Mouse (Mus musculus) c-Kit-negative CD71-positive TER-119-positive erythroid progenitor cells, embryonic 14.5 days (primary cell): ENCODE results near the gene Cdyl.
A peak's percentile ranks its signal among the peaks of the same experiment; 100 is the strongest.

Experiments
- DNase-seq: peaks from one replicate; pipeline ENCODE4 v3.0.0-alpha.2; 2013; ENCODE audit warnings: low read depth, low spot score

Gene Cdyl

DNA sequence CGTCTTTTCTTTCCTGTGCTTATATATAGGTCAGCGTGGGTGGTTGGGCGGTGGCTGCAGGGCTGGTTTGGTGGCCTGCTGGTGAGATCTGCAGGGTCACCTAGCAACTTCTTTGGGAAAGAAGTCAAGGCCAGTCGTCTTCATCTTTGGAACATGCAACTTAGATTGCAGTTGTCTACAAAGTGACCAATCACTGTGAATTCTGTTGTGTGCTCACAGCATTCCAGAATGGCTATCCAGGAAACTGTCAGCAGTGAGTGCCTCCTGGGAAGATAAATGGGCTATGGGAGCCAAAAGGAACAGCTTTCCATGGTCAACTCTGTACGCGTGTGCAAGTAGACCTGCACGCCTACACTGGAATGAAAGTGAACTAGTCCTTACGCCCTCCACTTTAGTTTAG lies 26.6 kb downstream of the Cdyl start:
- DNase-seq, result no peak

DNA sequence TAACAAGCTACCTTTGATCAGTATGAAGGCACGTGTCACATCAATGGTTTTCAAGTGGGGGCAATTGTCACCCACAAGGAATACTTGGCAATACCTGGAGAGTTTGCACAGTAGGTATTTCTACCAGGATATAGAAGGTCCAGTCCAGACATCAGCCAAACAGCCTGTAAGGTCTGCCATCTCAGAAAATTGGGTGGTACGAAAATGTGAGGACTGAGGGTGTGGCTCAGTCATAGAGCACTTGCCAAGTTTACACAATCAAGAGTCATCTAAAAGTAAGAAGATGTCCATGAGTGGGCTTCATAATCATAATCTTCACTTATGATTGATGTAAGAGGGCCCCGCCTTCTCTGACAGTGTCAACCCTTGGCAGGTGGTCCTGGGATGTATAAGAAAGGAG lies 29.9 kb downstream of the Cdyl start:
- no peak for DNase-seq

DNA sequence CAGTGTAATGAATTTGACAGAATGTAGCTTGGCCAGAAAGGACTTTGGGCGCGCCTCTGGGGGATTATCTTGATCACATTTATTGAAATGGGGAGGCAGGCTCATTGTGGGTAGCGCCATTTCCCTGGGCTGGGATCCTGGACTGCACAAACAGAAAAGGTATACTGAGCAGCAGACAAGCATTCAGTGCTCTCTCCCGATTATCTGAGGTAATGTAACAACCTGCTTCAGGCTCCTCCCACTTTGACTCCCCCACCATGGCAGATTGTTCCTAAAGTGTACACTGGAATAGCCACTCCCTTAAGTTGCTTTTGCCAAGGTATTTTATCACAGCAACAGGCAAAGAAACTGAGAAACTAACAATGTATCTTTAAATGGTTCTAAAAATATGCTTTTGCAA lies 58.0 kb downstream of the Cdyl start:
- no peak for DNase-seq

DNA sequence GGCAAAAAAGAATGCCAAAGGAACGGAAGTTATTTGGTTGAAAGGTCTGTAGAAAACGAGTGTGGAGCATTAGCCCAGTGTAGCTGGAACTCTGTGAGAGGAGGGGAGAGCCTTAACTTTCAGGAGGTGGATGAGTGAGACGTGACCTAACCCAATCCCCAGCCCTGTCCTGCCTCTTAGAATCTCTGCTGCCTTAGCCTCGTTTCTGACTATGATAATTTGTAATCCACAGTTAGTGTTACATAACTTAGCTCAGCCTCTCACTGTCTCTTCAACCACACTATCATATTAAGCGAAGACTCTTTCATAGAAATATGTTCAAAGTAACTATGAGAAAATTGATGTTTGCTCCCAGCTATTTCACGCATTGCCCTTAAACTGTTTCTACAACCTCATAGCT lies 59.9 kb downstream of the Cdyl start:
- DNase-seq, result no peak

DNA sequence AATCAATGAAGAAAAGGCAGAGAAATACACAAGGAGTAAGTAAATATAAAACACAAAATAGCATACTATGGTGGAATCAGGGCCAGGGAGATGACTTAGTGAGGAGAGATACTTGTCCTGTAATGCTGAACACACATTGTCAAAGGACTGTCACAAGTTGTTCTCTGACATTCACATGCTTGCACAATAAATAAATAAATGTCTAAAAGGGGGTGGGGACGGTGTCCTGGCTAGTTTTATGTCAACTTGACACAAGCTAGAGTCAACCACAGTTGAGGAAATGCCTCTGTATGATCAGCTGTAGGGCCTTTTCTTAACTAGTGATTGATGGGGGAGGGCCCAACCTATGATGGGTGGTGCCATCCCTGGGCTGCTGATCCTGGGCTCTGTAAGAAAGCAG lies 63.4 kb downstream of the Cdyl start:
- no peak for DNase-seq

DNA sequence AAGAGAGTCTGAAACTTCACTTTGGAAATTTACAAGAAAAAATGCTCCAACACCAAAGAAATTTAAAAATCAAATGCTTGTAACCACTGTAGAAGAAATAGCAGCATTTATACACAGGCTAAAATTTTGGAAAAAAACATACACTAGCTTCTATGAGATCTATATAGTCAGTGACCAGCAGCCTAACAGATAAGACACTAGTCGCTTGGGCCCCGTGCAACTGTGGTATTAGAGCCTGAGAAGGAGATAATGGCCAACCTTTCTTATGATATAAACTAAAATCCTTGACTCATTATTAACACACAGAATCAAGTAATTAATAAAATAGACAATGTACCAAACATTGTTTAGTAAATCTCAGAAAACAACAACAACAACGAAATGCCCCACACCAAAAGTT lies 66.4 kb downstream of the Cdyl start:
- no peak for DNase-seq

DNA sequence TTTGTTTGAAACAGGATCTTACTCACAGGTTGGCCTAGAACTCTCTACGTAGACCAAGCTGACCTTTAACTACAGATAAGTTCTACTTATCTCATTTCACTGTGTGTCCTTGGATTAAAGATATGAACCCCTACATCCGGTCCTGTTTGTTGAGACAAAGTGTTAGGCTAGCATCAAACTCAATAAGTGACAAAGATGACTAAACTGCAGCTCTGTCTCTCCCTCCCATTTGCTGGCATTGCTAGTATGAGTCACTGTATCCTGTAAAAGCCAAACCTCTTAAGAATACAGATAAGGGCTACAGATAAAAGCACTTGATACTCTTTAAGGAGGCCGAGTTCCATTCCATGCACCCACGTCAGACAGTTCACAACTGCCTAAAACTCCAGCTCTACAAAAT lies 72.5 kb downstream of the Cdyl start:
- no peak for DNase-seq

DNA sequence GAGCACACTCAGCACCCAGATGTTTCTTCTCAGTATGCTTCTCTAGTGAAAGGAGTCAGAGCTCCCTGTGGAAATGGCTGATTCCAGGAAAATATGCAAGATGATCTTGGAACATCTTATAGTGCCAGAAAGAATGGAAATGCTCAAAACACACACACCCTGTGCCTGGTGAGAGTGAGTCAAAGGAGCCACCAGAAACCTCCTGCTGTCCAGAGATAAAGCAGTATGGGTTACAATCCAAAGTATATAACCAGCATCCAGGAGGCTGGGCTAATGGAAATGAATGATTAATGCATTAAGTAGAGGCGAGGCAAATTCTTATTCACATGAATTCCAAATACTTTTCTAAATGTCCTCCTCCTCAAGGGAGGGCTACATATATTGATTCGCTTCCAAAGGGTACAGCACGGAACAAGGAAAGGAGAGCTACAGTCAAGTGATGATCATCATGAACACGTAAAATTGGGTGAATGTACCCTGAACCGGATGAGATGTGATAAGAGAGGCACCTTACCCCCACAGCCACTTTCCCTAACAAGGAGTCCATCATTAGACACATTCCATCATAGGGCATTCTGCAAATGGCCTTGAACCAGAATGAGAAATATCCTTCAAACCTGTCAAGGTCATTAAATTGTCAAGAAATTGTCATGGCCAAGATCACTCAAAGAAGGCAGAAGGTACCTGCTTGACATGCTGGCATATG lies 73.4 kb downstream of the Cdyl start:
- peak; percentile 47 for DNase-seq

DNA sequence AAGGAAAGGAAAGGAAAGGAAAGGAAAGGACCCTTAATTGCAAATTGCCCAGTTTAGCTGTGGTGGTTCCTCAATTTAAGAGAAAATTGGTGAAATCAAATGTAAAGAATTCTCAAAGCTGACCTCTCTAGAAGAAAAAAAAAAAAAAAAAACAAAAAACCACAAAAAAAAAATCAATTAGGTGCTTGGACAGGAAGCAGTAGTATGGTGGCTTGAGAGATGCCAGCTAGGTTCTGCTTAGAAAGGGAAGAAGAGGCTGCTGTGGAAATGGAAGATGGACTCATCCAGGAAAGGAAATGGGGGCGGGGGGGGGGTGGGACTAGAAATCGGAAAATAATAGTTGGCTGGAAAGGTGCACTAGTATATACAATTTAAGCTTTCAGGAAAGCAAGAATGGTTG lies 77.9 kb downstream of the Cdyl start:
- no peak for DNase-seq

DNA sequence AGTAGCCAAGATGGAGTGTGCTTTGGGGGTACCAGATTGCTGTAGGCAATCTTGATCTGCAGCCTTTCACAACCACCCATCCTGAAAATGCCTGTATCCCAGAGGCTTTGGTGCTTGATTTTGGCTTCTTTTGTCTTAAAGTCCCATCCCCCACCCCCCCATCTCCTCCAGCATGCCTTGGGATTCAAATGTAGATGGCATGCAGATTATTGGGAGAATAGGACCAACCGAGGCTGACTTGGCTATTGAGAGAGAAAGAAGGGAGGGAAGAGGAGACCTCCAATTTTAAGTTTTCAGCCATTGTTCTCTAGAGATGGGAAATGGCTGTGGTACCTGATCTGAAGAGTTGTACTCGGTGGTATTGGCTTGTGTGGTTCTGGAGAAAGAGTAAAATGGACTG lies 78.6 kb downstream of the Cdyl start:
- DNase-seq, result no peak

DNA sequence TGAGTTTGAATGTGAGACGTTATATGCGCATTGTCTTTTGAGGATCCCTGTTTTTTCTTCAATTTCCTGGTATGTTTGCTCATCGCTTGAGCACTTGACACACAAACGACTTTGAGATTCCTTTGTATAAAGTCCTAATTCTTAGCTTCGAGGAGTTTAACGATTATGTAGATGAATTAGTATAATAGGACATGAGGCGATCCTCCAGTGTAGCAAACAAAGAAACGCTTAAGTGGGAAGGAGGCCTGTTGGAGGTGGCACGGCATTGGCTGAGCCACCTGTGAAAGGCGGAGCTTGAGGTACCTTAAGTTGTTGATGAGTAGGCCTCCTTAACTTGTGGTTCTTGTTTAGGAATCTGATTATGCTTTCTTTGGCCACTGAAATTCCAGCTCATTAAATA lies 79.8 kb downstream of the Cdyl start:
- no peak for DNase-seq

DNA sequence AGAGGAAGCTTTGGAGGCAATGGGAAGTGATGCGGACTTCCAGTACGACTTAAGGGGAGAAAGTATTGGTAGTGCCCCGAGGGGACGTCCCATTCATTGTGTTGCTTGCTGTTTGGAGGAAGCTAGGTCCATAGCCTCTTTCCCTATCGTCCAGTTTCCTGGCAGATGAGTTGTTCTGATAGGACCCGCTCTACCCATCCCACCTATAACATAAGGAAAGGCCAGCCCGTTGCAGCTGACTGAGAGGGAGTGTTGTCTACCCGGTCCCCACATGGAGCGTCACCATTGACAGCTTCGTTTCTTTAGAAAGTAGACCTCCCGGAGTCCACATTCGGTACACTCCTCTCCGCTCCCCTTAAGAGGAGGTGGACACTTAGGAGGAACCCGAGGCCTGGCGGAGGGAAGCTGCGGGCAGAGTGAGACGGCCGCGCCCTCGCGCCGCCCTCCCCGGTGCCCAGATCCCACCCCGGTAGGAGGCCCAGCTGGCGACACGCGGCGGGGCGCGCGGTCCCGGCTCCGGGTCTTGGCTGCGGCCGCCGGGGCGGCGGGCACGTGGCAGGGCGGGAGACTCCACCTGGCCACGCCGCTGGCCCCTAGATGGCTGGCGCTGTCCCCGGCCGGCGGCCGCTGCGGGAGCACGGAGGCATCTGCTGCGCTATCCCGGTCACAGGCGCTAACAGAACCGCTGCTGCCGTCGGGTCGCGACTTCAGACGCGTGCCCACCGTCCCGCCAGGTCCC lies 80.8 kb downstream of the Cdyl start:
- DNase-seq, result peak; percentile 66

DNA sequence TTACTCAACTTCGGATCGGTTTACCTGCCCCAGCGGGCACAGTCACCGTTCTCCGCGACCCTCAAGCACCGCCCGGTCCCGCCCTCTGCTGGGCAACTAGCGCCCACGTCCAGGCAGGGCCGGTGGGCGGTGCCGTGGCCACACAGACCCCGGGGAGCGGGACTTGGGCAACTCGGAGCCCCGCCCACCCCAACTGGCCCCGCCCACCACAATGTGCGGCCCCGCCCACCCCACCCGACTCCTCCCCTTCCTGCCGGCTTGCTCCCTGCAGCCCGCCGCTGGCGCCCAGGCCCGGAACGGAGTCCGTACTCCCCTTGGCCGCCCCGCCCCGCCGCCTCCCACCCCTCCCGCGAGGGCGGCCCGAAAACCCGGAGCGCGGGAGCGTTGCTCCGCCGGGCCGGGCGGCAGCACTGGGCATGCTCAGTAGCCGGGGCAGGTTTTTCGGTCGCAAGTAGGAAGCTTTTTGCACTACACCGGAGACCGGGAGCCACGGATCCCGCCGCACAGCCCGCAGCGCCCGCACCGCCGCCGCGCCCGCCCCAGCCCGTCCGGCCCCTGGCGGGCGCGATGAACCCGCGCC lies 81.5 kb downstream of the Cdyl start:
- peak; percentile 81 for DNase-seq

DNA sequence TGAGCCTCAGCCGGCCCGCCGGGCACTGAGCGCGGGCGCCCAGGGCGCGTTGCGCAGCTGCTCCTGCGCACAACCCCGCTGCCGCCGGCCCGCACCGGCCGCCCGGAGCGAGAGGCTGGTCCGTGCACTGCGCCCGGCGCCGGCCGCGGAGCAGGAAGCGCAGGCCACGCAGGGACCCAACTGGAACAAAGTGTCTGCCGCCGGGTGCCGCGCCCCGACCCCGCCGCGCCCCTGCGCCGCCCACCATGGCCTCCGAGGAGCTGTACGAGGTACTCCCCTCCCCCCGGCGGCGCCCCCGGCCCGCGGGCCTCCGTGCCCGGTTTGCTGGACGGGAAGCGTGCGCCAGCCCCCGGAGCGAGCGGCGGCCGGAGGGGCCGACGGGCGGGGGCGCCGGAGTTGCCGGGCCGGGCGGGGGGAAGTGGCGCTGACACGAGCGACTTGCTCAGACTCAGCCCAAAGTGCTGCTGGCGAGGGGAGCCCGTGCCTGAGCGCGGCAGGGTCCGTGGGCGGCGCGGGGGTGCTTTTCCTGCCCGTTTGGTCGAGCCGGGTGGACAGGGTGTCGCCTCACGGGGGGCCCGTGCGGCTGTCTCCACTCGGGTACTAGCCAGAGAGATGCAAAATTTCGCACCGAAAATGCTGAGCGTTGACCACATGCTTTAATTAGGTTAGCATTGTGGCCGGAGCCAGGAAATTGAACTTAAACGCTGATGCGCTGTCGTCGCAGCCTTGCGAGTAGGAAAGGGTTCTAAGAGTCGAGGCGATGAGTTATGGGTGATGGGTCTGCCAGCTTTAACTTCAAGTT lies 82.2 kb downstream of the Cdyl start:
- DNase-seq, result peak; percentile 42

DNA sequence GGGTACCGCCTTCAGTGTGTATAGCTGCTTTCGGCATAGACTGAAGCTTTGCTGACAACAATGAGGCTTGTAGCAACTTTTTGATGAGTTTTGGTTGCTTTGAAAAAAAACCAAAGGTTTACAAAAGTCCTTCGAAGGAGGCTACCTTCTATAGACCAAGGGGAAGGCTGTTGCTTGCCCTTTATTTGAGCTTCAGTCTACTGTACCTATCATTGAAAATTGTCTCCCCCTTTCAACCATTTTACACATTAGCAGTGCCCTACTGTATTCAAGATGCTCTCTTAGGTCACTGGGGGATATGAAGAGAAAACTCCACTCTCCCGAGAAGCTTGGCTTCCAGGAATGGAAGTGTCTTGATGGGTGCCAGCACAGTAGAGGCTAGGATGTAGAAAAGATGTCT lies 83.1 kb downstream of the Cdyl start:
- no peak for DNase-seq

DNA sequence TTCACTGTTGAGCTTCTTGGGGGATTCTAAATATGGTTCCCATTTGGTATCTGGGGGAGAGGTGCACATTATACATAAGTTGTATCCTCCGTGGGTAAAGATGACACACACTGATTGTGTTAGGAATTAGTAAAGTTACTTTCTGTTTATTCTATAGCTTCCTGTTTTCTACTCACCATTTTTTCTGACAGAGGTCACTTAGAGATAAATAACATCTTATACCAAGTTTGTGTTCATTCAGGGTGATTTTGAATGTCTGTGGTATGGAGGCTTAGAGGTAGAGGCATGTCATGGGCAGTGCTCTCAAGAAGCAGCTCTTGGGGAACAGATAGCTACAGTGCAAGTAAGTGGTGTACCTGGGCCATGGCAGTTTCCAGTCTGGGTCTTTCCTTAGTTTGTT lies 83.6 kb downstream of the Cdyl start:
- DNase-seq, result no peak

DNA sequence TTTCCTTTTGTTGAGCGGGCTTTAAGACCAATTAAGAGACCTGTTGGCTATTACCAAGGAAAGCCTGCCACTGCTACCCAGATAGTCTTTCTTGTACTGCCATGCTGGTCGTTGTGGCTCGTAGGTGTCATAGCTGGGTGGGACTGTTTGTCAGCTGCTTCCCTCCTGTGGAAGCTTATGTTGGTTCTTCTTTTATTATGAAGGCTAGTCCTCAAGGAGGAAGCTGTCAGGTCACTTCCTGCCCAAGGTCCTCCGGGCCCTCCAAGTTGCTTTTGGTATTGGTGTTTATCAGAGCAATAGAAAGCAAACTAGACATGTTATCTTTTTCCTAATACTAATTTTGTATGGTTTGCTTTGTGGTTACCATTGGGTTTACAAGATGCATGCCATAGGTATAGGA lies 89.6 kb downstream of the Cdyl start:
- no peak for DNase-seq

DNA sequence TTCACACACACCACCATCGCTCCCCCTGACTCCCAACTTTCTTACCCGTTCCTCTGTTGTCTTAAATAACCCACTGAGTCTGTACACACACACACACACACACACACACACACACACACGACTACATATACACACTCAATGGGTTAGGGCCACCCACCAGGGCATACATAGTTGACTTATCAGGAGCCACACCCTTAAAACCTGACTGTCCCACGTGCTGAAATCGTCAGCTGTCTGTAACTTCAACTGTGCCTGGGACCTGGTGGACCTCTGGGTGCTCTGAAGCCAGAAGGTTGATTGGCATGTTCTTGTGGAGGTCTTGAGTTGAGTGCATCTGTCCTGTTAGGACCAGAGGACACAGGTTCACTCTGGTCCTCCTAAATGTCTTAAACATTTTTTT lies 90.0 kb downstream of the Cdyl start:
- no peak for DNase-seq

DNA sequence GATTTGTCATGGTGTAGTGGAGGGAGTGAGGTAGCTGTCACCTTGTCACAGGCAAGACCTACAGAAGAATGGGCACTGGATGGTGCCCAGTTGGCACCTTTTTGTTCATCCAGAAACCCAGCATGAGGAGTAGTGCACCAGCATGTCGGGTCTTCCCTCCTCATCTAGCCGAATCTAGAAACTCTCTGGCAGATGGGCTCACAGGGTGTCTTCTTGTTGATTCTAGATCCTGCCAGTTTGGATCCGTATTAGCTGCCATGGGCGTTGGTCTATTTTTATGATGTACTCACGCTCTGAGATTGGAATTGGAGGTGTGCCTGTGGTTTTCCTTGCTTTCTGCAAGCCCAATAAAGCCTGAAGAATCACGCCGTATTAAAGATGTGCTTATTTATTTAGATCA lies 92.4 kb downstream of the Cdyl start:
- no peak for DNase-seq

DNA sequence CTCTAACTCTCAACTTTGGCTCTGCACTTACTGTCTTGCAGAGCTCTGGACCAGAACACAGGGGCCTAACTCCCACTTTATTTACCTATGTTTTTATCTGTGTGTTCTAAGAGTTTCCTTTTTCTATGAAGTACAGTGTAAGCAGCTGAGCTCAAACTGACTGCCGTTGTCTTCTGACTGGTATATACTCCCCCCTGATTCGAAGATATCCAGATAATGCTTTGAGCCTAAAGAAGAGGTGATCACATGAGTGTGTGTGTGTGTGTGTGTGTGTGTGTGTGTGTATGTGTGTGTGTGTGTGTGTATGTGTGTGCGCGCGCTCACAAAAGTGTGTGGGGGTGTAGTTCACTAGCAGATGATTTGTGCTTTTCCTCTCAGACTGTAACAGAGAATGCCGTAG lies 95.4 kb downstream of the Cdyl start:
- DNase-seq, result no peak

DNA sequence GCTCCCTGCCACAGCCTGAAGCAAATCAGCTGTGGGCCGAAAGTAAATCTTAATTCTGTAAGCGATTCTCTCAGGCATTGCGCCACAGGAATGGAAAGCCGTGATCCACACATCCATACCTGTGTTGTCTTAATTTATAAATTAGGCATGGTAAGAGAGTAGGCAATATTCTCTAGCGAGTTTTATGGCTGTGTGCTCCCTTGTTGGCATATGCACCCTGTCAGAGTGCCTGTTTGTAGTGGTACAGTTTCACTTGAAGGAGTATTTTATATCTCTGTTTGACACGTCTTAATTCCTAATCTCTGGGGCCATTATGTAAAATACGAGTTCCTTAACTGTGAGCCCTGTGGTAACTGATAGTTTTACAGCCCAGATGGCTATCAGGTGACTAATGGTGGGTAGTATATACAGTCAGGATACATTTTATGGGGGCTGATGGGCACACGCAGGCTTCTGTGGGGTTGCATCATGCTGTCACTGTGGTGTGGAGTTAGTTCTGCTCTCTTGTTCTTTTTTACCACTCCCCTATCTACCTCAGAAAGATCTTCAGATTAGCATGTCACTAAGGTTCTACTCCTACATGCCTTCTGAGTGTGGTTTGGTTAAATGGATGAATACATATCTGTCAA lies 96.1 kb downstream of the Cdyl start:
- DNase-seq, result no peak
